Mouse (Mus musculus) CH12F3 (cell line): ENCODE data around the gene Necab2.

ENCODE experiments used
- in situ Hi-C: fragments of 300-500 bp; cut with MboI; formaldehyde crosslinking; loops from 2 replicates; pipeline ENCODE4 v1.14.3; 2020; ENCODE audit warnings: low sequenced_read_pairs

The Necab2 gene

GRCm38 (mm10) chr8:119510471-119510870 is 64.0 kb downstream of the Necab2 start:
- in situ Hi-C loops: no loop called here

- in situ Hi-C loops: no loop called here
Observed at GRCm38 (mm10) chr8:119511722-119512121, 65.2 kb downstream of the Necab2 start.

GRCm38 (mm10) chr8:119513405-119513804 is 66.9 kb downstream of the Necab2 start:
- in situ Hi-C loops: no loop called here

GRCm38 (mm10) chr8:119514940-119515339 is 68.4 kb downstream of the Necab2 start:
- in situ Hi-C loops: no loop called here

GRCm38 (mm10) chr8:119515767-119516166 is 69.2 kb downstream of the Necab2 start:
- in situ Hi-C loops: no loop called here

GRCm38 (mm10) chr8:119516674-119517073 is 70.2 kb downstream of the Necab2 start:
- in situ Hi-C loops: no loop called here

GRCm38 (mm10) chr8:119520102-119520501 is 73.6 kb downstream of the Necab2 start:
- in situ Hi-C loops: no loop called here
